Mouse (Mus musculus): ENCODE results near the gene Sgsh.

DNA sequence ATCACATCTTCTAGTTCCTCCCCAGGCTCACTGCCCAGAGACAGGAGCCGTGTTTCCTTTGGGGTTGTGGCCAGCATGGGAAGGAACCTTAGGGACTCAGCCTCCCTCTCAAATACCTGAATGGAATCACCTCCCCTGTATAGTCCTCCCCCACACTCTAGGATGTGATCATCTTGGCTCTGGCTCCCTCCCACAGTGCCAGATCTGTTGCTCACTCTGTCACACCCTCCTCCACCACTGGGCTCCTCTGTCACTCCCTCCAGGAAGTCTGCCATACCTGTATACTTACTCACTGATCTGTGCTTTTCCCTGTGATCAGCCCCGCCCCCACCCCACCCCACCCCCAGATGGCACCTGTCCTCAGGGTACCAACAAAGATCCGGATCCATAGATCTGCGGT is 24.7 kb downstream of the Sgsh start:
- TF ChIP-seq CTCF (IDR thresholded peaks at IDR 0.05; ENCODE audit: extremely low read depth, insufficient read depth, insufficient read length, insufficient replicate concordance): no peak
- no peak for TF ChIP-seq POLR2A (IDR thresholded peaks at IDR 0.05; ENCODE audit: low read depth, low read length)

Measured in spleen, adult 2 months (tissue).